In the genomic region with DNA sequence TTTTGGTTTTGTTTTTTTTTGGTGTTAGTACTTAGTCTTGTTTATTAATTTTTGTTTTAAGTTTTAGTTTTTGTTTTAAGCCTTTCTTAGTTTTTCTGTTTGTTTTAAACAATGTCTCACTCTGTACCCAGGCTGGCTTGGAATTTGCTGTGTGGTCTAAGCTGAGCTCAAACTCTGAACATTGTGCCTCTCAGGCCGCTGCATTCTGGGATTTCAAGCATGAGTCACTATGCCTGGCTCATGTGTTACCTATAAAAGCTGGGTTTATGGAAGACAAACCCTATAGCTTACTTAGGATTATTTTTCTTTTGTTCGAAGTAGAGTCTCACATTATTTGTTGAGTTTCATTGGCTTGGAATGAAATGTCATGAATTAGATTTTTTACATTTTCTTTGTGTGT, we compare ENCODE assay signal across 26 mouse cellular contexts.
A peak's percentile ranks its signal among the peaks of the same experiment; 100 is the strongest.
DNase-seq lines count a peak whose midpoint lies in the region; ATAC-seq and TF ChIP-seq lines count a peak whose summit lies in the region.
"Had no signal": no experiment of that assay in that cellular context is flagged by ENCODE, and none has a peak within 500 bp of the region (broad histone marks: within the 10 kb centered on the region; RNA-seq: fewer than 3 reads in every experiment).

No protein-coding gene starts in this region.

- no peaks in the 10 kb centered on the region for H3K9me3 ChIP-seq in midbrain, embryonic 11.5 days (ENCODE audit: control insufficient read depth, low read length)
- no peaks in the 10 kb centered on the region for H3K9me3 ChIP-seq in midbrain, embryonic 10.5 days (replicated peaks)
- H3K9me3 ChIP-seq: embryonic facial prominence, embryonic 12.5 days; heart, embryonic 12.5 days; heart, embryonic 15.5 days had no signal

- ATAC-seq in midbrain, embryonic 11.5 days (ENCODE audit: low FRiP score) = no peak
- ATAC-seq in CD4-positive, CD25-positive, alpha-beta regulatory T cell, adult 4 months = no peak
- ATAC-seq: forebrain, embryonic 14.5 days; forebrain, postnatal 0 days; hindbrain, postnatal 0 days; inflammation-experienced regulatory T-cells, adult 6 months; intestine, embryonic 16.5 days had no signal

- no peak overlapping the region for H3K9ac ChIP-seq in midbrain, embryonic 11.5 days (ENCODE audit: low read length)
- H3K9ac ChIP-seq: embryonic facial prominence, embryonic 12.5 days; forebrain, postnatal 0 days; heart, embryonic 12.5 days; heart, embryonic 15.5 days; hindbrain, embryonic 14.5 days had no signal

- no peaks in the 10 kb centered on the region for H3K4me1 ChIP-seq in midbrain, embryonic 11.5 days (ENCODE audit: control insufficient read depth, insufficient read depth, low read length)
- H3K4me1 ChIP-seq in midbrain, embryonic 10.5 days = no peaks in the 10 kb centered on the region
- peaks cover 11% of the 10 kb centered on the region for H3K4me1 ChIP-seq in embryonic fibroblast, embryonic 13.5 days (ENCODE audit: control insufficient read depth, insufficient read depth, low read length)
- H3K4me1 ChIP-seq: heart, embryonic 12.5 days had no signal

- no peak overlapping the region for H3K4me3 ChIP-seq in midbrain, embryonic 11.5 days (ENCODE audit: low read depth, low read length)
- no peak overlapping the region for H3K4me3 ChIP-seq in midbrain, embryonic 10.5 days
- H3K4me3 ChIP-seq in embryonic fibroblast, embryonic 13.5 days (ENCODE audit: insufficient read depth, low read length) = no peak overlapping the region
- H3K4me3 ChIP-seq: embryonic facial prominence, embryonic 12.5 days; gastrocnemius, adult 2 months; heart, embryonic 12.5 days; heart, embryonic 15.5 days had no signal

- TF ChIP-seq CTCF in embryonic fibroblast, embryonic 13.5 days (IDR thresholded peaks at IDR 0.05; ENCODE audit: borderline replicate concordance, insufficient read depth, low read length) = no peak

- no peak overlapping the region for H3K4me2 ChIP-seq in midbrain, embryonic 11.5 days
- H3K4me2 ChIP-seq: embryonic facial prominence, embryonic 12.5 days; heart, embryonic 12.5 days; heart, embryonic 15.5 days; hindbrain, embryonic 14.5 days had no signal

- DNase-seq in heart, adult 11 months = peak; percentile 48
- DNase-seq in heart, adult 18-20 months = no peak
- peak; percentile 82 for DNase-seq in midbrain, embryonic 11.5 days (ENCODE audit: low spot score, missing footprints)
- no peak for DNase-seq in midbrain, embryonic 10.5 days (ENCODE audit: low spot score)
- no peak for DNase-seq in gastrocnemius, postnatal 25 days
- DNase-seq: adrenal gland, adult 2 months; adrenal gland, postnatal 14 days; cerebellum, adult 18-20 months; cerebellum, adult 9-10 months; cerebellum, postnatal 14 days; forebrain, postnatal 0 days; gastrocnemius, adult 2 months; gastrocnemius, postnatal 14 days; heart, postnatal 10 days; heart, postnatal 4 days; kidney, adult 18-20 months had no signal

- TF ChIP-seq POLR2A in embryonic fibroblast, embryonic 13.5 days (IDR thresholded peaks at IDR 0.05; ENCODE audit: low read depth, low read length) = no peak

- H3K27me3 ChIP-seq in midbrain, embryonic 11.5 days (ENCODE audit: control insufficient read depth, insufficient read depth, low read length) = no peaks in the 10 kb centered on the region
- peaks cover 7% of the 10 kb centered on the region; the same call in 1 of the 2 replicates for H3K27me3 ChIP-seq in midbrain, embryonic 10.5 days (ENCODE audit: low read depth, poor library complexity, severe bottlenecking)
- H3K27me3 ChIP-seq: embryonic facial prominence, embryonic 12.5 days; heart, embryonic 12.5 days; heart, embryonic 15.5 days had no signal

- H3K27ac ChIP-seq in midbrain, embryonic 11.5 days (ENCODE audit: low read depth, low read length) = no peak overlapping the region
- H3K27ac ChIP-seq in midbrain, embryonic 10.5 days (replicated peaks) = no peak overlapping the region
- peak overlapping the region; percentile 82 for H3K27ac ChIP-seq in embryonic fibroblast, embryonic 13.5 days (ENCODE audit: insufficient read depth, low read length)
- H3K27ac ChIP-seq: embryonic facial prominence, embryonic 12.5 days; gastrocnemius, adult 2 months; heart, embryonic 15.5 days; hindbrain, embryonic 14.5 days; hindbrain, postnatal 0 days had no signal

- H3K36me3 ChIP-seq in midbrain, embryonic 11.5 days (ENCODE audit: control insufficient read depth, insufficient read depth, low read length) = no peaks in the 10 kb centered on the region
- H3K36me3 ChIP-seq in midbrain, embryonic 10.5 days = no peaks in the 10 kb centered on the region
- H3K36me3 ChIP-seq: embryonic facial prominence, embryonic 12.5 days; heart, embryonic 12.5 days; heart, embryonic 15.5 days had no signal

- WGBS in midbrain, embryonic 11.5 days = 75% methylated on average over 2 of the region's 2 CpGs
- 82% methylated on average over 2 of the region's 2 CpGs for WGBS in midbrain, embryonic 10.5 days

Comparison
In these comparisons a context has a peak if more than half of its experiments do, and no peak if none do; other contexts are left out.
1. DNase-seq: peak in heart, adult 11 months (single experiment) and midbrain, embryonic 11.5 days (single experiment); none in heart, adult 18-20 months (0 of 2), midbrain, embryonic 10.5 days (single experiment) and gastrocnemius, postnatal 25 days (single experiment).